Mouse (Mus musculus) adrenal gland, postnatal 10 days (tissue): ENCODE results near the gene Tmem269. TPM values are rescaled to one million over a fixed set of nuclear protein-coding genes. Genes with fewer than 3 reads are reported as not detected.

ENCODE experiments used
- DNase-seq: peaks from one replicate; pipeline ENCODE4 v3.0.0; 2021; ENCODE audit warnings: mixed read lengths
- total RNA-seq, 2 experiments: library from RNA; stranded (reverse); gene quantifications; 2 replicates each; pipeline ENCODE4 v1.2.3; 2021

The Tmem269 gene
- total RNA-seq, 2 experiments from 2014 or later: 0.27 to 0.39 TPM

GRCm38 (mm10) chr4:119234348-119234747, 16.3 kb upstream of the Tmem269 start:
- DNase-seq: no peak

DNA sequence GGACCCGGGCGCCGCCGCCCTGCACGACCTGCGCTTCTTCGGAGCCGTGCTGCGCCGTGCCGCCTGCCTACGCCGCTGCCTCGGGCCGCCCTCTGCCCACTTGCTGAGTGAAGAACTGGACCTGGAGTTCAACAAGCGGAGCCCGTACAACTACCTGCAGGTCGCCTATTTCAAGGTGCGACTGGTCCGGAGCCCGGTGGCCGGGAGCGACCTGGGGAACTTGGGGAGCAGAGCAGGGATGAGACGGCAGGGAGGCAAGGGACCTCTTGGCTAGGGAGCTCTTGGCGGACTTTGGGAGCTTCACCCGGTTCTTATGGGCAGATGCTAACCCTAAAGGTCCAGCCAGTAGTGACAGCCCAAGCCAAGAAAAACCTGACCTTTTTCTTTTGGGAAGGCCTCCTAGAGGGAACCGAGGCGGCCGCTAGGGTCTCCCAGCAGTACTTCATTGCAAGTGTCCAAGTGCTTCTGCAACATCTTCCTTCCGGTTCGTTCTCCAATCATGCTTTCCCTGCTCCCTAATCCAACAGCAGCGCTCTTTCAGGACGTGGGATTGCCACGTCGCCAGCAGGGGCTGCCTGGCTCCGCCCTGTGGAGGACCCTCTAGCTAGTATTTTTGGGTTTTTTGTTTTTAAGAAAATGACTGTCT, 15.4 kb upstream of the Tmem269 start:
- DNase-seq: peak; percentile 65

DNA sequence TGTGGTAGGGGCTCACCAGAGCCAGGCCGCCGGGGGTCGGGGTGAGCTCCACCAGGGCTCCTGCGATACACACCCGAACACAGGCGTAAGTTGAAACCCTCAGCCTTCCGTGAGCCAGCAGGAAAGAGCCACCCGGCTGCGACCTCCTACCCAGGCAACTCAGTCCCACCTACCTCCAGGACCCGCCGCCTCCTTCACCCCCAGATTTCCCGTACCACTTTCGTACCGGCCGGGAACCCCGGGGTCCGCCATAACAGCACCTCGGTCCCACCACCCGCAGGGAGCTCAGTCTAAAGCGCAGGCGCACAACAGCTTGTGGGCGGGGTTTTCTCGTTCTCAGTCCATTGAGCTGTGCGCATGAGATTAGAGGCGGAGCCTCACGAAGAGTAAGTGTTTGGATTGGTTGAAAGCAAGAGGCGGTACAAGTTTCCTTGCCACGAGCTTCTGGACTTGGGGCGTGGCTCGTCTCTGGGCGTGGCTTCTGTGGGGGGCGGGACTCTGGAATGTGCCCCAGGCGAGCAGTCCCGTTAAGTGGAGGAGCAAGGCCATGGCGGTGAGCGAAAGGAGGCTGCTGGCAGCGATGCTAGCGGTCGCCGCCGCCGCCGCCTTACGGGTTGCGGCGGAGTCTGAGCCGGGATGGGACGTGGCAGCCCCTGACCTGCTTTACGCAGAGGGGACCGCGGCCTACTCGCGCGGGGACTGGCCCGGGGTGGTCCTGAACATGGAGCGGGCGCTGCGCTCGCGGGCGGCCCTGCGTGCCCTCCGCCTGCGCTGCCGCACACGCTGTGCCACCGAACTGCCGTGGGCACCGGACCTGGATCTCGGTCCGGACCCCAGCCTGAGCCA, 14.6 kb upstream of the Tmem269 start, which contains the start of the genes AU022252 and P3h1:
Gene AU022252 (minus strand): TSS at position 303 of the 846 bp plus-strand sequence.
Gene P3h1 (plus strand): TSS at position 506 of the 846 bp plus-strand sequence.
- peak; percentile 98 for DNase-seq

GRCm38 (mm10) chr4:119226751-119227150, 8.7 kb upstream of the Tmem269 start:
- no peak for DNase-seq

GRCm38 (mm10) chr4:119225719-119226118, 7.7 kb upstream of the Tmem269 start:
- no peak for DNase-seq

DNA sequence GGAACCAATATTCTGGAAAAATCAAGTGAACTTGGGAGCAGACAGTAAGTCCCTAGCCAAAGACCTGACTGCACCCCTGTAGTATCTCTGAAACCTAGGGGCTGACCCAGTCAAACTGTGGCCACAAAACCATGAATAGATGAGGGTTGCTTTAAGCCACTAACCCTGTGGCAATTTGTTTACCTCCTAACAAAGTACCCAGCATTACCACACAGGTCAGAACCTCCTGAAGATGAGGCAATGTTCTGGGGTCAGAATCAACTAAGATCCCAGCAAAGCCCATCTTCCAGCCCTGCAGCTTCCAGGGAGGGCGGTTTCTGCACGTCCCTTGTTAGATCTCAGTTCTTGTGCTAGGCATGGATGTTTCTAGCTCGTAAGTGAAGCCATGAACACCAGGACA, 6.5 kb upstream of the Tmem269 start:
- DNase-seq: no peak

DNA sequence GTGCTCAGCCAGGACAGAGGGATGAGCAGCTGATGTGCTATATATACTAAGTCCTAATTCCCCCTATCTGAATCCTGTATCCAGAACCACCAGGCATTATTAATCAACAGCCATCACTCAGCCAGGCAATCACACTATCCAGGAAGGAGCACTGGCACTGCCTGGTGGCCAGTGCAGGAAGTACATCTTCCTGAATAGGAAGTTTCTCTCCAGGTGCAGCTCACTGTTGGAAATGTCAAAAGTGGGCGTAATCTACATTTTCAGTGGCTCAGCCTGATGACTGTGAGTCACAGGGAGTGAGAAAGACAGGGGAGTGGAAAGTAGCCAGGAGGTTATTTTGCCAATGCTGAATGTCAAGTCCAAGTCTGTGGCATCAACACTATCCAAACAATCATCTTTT, 5.7 kb upstream of the Tmem269 start:
- DNase-seq: peak; percentile 52

DNA sequence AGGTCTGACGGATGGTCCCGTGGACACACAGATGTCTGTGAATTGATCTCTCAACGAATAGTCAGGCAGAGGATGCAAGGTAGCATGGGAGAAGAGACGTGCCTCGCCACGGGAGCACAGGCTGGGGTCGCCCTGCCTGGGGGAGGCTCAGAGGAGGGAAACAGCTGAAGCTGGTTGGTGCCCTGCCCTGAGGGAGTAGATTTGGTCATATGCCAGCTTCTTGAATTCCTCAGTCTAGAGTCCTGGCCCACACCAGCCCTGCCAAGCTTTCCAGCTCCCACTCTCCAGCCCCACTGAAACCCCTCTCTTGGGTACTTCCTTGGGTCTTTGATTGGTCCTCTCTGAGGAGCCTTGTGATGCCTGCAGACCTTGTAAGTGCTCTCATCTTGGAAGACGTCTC, 1.4 kb downstream of the Tmem269 start:
- DNase-seq: no peak

- DNase-seq: peak; percentile 77
Observed at GRCm38 (mm10) chr4:119204672-119205071, 13.3 kb downstream of the Tmem269 start.

DNA sequence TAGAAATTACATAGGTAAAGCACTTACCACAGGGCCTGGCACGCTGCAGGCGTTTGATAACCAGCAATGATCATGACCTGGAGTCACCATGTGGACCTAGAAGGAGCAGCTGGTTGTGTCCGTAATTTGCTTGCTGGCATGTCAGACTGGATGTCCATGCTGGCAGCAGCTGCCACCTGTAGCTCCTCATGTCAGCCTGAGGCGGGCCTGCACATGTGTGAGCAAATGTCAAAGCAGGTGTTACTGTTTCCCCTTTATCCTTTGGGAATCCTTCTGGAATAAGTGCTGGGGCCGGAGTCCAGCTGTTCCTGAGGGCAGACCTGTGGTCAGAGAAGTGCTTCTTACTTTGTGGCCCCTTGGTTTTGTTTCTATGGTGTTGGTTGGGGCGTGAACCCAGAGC, 19.9 kb downstream of the Tmem269 start:
- DNase-seq: no peak

DNA sequence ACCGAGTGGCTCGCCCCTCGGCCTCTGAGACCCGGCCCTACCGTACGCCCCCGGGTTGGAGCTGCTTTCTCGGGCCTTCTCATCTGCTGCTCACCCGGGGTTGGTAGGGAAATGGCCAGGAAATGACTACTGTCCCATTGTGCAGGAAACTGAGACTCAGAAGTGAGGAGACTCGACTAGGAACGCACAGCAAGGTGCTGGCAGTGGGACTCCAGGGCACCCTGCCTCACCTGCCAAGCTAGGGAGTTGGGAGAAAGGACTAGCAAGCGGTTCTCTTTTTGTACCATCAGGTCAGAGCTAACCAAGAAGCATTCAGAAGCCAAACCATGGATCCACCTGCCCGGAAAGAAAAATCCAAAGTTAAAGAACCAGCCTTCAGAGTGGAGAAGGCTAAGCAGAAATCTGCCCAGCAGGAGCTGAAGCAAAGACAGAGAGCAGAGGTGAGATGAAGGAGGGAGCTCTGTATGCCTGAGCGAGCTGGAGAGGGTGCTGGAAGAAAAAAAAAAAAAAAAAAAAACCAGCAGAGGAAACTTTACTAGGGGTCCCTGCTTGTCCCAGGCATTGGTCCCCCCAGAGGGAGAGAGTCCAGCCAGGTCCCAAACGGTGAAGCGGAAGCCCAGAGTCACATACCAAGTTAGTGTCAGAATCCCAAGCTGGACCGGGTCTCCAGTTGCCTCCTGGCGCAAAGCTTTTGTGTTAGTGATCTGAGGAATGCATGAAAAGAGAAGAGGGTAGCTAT, 22.3 kb downstream of the Tmem269 start:
- DNase-seq: no peak

- peak; percentile 97 for DNase-seq
Observed at GRCm38 (mm10) chr4:119194909-119195581, 23.0 kb downstream of the Tmem269 start, which contains the start of gene Svbp. Gene Svbp, plus strand, starts transcription at chr4:119195306.

- DNase-seq: no peak
Observed at GRCm38 (mm10) chr4:119192757-119193156, 25.3 kb downstream of the Tmem269 start.

DNA sequence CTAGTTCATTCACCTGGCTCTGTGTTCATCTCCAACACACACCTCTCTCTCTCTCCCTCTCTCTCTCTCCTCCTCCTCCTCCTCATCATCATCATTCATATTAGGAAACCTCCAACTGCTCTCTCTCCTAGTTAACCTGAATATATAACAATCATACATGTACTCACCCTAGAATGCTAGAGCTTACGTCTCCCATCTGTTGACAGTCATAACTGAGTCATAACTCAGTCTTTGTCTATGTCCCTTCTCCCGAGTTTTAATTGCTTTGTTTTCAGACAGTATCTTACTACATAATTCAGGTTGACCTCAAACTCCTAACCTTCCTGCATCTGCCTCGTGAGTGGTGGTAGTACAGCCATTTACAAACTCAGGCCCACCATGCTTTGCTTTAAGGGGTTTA, 26.7 kb downstream of the Tmem269 start:
- DNase-seq: no peak

DNA sequence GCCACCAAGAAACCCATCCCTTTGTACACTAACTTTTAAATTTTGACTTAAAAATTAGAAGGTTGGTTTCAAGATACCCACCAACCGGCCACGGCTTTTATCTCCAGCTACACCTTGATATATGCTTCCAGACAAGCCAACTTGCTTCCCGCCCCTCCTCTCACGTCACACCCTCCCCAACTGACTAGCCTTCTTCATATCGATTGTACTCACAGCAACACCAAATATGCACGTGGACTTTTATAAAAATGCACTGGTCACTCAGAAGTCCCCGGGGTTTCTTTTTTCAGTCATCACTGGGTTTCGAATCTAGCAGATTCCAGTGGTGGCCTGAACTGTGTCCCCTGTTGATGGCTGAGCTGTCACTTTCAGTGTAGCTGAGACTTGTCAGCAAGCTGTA, 27.4 kb downstream of the Tmem269 start:
- no peak for DNase-seq

- no peak for DNase-seq
Observed at GRCm38 (mm10) chr4:119189864-119190263, 28.2 kb downstream of the Tmem269 start, which contains the start of gene Ermap. Gene Ermap, minus strand, starts transcription at chr4:119190011.

GRCm38 (mm10) chr4:119189392-119189791, 28.6 kb downstream of the Tmem269 start:
- no peak for DNase-seq

DNA sequence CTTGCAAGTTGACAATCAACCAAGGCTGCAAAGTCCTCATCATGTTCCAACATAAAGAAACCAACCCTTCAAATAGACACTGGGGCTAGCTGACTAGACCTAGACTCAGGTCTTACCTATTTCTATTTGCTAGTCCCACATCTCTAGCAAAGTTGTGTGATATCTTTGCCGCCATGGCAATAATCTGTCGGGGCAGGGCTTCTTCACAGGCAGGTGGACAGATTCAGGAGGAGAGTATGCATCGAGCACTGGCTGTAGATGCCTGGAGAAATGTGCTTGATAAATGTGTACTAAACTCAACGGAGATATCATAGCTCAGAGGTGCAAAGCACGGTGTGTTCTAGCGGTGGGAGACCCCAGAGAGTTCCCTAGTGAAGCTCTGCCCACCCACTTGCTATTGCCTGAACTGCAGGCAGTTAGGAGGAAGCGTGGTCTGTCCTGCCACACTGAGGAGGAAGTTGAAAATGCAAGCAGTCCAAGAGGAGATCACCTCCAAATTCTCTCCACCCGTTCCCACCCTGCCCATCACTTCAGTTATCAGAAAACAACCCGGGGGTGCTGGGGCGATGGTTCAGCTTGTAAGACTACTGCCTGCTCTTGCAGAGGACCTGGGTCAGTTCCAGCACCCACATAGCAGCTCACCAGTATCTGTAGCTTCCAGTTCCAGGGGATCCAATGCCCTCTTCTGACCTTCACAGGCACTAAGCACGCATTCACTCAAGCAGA, 29.8 kb downstream of the Tmem269 start:
- no peak for DNase-seq

DNA sequence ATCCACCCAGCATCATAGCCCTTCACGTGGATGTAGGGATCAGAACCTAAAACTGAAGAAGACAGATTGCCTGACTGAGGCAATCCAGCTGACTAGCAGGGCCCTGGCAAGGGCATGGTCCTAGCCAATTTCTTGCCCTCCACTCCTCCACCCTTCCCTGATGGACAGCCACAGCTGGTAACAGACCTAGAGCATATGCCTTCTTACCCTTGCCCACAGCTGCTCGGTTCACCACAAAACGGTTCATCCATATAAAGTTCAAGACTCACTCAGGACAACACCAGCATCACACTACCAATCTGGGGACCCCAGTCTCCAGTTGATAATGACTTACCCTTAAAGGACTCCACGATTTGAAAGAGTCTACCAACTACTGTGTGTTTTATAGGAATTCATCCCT, 32.2 kb downstream of the Tmem269 start:
- no peak for DNase-seq

DNA sequence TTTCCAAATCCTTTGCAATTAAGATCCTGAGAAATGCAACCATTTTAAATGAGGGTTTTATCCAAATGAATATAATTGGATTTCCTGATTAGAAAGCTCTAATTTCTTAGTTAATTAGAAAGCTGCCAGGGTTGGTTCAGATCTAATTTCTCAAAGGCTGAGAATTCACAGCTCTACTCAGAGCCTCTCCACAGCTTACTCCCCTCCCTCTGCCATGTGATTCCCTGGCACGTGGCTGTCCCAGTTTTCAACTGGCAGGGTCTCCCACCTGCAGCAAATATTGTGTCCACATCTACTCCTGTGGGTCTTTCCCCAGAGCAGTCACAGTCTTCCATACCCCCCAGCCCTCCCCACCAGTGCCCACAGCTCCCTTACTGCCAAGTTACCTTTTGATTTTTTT, 34.5 kb downstream of the Tmem269 start:
- no peak for DNase-seq

DNA sequence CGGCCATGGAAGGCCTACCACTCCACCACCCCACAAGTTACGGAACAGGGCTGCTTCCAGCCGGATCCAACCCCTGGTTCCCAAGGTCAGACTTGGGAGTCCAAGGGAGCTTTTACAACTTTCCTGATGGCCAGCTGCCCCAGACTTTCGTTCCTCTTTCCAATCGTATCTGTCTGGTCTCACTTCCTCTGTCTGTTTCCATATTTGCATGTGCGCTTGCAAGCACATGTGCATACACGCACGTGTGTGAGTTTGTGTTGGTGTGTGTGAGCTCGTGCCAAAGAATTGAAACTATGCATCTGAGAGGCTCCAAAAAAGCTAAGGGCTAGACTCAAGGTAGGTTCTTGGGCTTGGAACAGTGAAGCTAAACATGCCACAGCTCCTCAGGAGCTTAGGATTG, 36.6 kb downstream of the Tmem269 start:
- no peak for DNase-seq
